Mouse (Mus musculus): ENCODE data around the gene Spns2.

Gene Spns2

GRCm38 (mm10) chr11:72473540-72473939 lies 16.2 kb downstream of the Spns2 start:
- DNase-seq (ENCODE audit: low spot score in 2 of 2) = no peak

DNA sequence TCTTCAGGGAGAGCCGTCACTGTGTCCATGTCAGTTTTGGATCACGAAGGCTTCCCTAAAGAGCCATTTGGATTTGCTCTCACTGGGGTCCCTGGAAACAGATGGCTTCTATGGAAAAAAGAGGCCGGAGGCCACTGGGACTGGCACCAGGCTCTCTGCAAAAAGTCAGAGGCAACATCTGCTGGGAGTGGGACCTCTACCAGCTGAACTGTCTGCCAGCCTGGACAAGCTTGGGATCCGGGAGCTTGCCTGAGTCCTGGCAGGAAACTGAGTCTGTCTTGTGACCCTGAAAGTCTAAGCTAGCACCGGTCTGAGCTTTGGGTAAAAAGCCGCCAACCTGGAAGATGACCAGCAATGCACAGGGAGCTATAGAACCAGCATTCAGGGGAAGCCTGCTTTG lies 18.3 kb downstream of the Spns2 start:
- no peak for DNase-seq (ENCODE audit: low spot score in 2 of 2)

GRCm38 (mm10) chr11:72470004-72470403 lies 19.7 kb downstream of the Spns2 start:
- DNase-seq (ENCODE audit: low spot score in 2 of 2) = no peak

GRCm38 (mm10) chr11:72469217-72469616 lies 20.5 kb downstream of the Spns2 start:
- DNase-seq (ENCODE audit: low spot score in 2 of 2) = peak; percentile 45 to 67

GRCm38 (mm10) chr11:72468525-72468924 lies 21.2 kb downstream of the Spns2 start:
- no peak for DNase-seq (ENCODE audit: low spot score in 2 of 2)

- DNase-seq (ENCODE audit: low spot score in 2 of 2) = no peak
These were observed 22.8 kb downstream of the Spns2 start for GRCm38 (mm10) chr11:72466694-72467507.

DNA sequence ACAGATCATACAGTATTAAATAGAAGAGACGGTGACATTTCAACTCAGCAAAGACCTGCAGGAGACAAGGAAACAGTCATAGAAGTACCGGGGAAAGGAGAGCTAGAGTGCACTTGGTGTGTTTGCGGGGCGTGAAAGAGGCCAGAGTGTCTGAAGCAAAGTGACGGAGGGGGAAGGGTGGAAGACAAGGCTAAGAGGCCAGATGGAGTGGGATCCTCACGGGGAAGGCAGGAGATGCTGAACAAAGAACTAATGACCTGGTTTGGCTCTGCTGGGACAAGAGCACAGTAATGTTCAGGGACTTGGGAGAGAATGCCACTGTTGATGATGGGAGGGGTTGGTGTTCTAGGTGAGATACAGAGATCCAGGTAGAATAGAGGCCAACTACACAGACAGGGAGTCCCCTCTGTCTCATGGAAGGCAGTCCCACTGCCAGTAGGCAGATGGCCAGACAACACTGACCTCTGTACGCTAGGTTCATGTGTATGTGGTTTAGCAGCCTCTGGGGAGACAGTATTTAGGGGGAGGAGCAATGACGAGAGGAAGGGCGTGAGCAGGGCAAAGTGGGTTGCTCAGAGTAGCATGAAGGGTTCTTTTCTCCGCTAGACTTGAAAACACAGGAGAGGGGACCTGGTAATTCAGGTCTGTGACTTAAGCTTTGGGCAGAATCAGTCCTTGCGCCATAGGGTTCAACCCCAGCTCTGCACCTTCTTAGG lies 23.6 kb downstream of the Spns2 start:
- no peak for DNase-seq (ENCODE audit: low spot score in 2 of 2)

- no peak for DNase-seq (ENCODE audit: low spot score in 2 of 2)
These were observed 24.9 kb downstream of the Spns2 start for GRCm38 (mm10) chr11:72464821-72465220.

GRCm38 (mm10) chr11:72461500-72461981 lies 28.2 kb downstream of the Spns2 start:
- no peak for DNase-seq (ENCODE audit: low spot score in 2 of 2)

DNA sequence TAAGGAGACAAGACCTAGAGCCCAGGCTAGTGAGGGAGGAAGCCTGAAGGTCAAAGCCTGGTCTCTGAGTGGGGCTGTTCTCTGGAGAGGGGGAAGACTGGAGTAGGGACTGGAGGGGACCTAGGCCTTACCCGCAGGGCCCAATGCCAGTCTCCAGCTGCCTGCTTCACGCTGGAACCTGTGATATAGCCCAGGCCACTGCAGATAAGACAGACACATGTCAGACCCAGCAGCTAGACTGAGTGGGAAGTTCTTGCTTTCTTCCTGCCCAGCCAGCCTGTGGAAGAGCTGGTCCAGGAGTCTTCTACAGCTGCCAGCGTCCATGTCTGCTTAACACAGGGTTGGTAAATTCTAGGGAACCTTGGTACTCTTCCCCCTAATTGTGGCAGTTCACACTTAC lies 31.2 kb downstream of the Spns2 start:
- no peak for DNase-seq (ENCODE audit: low spot score in 2 of 2)

DNA sequence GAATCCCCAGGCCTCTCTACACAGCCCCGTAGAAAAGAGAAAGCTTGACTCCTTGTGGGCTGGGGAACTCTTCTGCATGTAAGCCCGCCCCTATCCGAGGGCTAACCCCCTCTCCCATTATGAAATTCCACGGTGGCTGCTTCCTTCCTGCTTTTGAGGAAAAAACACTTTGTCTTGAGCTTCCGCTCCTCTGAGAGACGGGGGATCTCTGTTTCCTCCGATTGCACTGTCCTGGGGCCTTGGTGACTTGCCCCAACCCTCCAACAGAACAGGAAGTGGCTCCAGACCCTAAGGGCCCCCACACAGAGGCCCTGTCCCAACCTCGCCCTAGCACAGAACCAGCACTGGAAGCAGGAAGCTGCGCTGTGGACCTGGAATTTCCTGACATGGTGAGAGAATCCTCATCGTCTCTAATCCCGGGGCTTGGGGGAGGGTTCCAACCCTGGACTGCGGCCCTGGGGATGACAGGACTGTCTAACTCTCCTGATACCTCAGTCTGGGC lies 31.7 kb downstream of the Spns2 start:
- DNase-seq (ENCODE audit: low spot score in 2 of 2) = no peak

- DNase-seq (ENCODE audit: low spot score in 2 of 2) = no peak
These were observed 34.0 kb downstream of the Spns2 start for GRCm38 (mm10) chr11:72455694-72456093.

- no peak for DNase-seq (ENCODE audit: low spot score in 2 of 2)
These were observed 36.4 kb downstream of the Spns2 start for GRCm38 (mm10) chr11:72453105-72453953.

GRCm38 (mm10) chr11:72452140-72452665 lies 37.5 kb downstream of the Spns2 start:
- no peak for DNase-seq (ENCODE audit: low spot score in 2 of 2)

DNA sequence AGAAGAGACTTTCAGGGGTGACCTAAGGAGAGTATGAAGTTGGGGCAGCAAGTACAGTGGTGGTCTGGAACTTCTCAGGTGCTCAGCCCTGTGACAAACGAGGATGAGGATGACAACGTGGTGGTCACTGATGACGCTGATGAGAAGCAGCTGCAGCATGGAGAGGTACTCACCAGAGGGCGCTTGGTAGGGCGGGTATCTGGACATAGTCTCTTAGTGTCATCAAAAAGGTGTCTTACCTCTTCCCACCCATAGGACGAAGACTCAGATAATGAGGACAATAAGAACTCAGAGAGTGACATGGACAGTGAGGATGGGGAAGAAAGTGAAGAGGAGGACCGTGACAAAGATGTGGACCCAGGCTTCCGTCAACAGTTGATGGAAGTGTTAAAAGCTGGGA lies 42.2 kb downstream of the Spns2 start:
- no peak for DNase-seq (ENCODE audit: low spot score in 2 of 2)

DNA sequence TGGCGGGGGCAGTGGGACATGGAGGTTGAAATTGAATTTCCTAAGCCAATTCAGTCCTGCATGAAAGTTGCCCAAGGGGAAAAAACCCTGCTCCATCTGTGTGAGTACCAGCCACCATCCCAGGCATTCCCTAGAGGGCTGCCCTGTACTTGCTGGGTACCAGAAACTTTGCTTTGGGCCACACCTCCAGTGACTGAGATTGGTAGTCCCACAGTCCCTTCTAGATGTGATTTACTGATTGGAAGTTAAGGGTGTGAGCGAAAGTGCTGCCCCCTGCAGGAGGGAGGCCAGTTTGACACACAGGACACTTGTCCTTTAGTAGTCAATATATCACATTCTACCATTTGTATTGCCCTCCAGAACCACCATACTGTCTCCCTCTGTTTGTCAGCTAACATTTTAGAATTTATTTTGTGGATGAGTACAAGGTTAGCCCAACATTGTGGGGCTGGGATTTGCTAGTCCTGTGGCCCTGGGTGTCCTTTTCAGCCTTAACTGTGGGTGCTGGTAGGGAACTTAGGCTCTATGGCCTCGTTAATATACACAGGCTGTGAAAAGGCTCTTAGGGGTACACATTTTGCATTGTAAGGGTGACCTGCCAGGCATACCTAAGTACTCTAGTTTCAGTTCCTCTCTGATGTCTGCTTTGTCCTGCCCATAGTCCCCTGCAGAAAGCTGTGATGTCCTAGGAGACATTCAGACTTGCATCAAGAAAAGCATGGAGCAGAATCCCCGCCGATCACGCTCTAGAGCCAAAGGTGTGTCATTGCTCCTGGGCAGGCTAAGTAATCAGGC lies 43.2 kb downstream of the Spns2 start:
- DNase-seq (ENCODE audit: low spot score in 2 of 2) = no peak

- DNase-seq (ENCODE audit: low spot score in 2 of 2) = peak; percentile 98 to 99
These were observed 48.6 kb downstream of the Spns2 start, which contains the start of gene Mybbp1a for GRCm38 (mm10) chr11:72440965-72441664. Mybbp1a (plus strand) TSS chr11:72441355.

GRCm38 (mm10) chr11:72440597-72440964 lies 49.1 kb downstream of the Spns2 start:
- peak in 1 of 2 experiments; percentile 15 for DNase-seq (ENCODE audit: low spot score in 2 of 2)

GRCm38 (mm10) chr11:72438411-72438810 lies 51.3 kb downstream of the Spns2 start:
- DNase-seq (ENCODE audit: low spot score in 2 of 2) = no peak
